Mouse (Mus musculus): ENCODE data around the gene Syne2. TPM values are rescaled to one million over a fixed set of nuclear protein-coding genes. Genes with fewer than 3 reads are reported as not detected.

Gene Syne2
- total RNA-seq, 2 experiments from 2014 or later, result 22.2 to 28.2 TPM

GRCm38 (mm10) chr12:75866419-75867373, 48.8 kb downstream of the Syne2 start:
- no peak for DNase-seq

- DNase-seq, result no peak
Measured at GRCm38 (mm10) chr12:75873546-75874235, 55.8 kb downstream of the Syne2 start.

- no peak for DNase-seq
Measured at GRCm38 (mm10) chr12:75874287-75874994, 56.5 kb downstream of the Syne2 start.

- no peak for DNase-seq
Measured at GRCm38 (mm10) chr12:75879636-75880317, 61.8 kb downstream of the Syne2 start.

GRCm38 (mm10) chr12:75881554-75881953, 63.6 kb downstream of the Syne2 start:
- DNase-seq, result no peak

- no peak for DNase-seq
Measured at GRCm38 (mm10) chr12:75886161-75886560, 68.2 kb downstream of the Syne2 start.

- DNase-seq, result no peak
Measured at GRCm38 (mm10) chr12:75886946-75887345, 69.0 kb downstream of the Syne2 start.

GRCm38 (mm10) chr12:75888721-75889120, 70.8 kb downstream of the Syne2 start:
- DNase-seq, result no peak

- DNase-seq, result no peak
Measured at GRCm38 (mm10) chr12:75891206-75891605, 73.3 kb downstream of the Syne2 start.

GRCm38 (mm10) chr12:75893392-75893791, 75.5 kb downstream of the Syne2 start:
- no peak for DNase-seq

- no peak for DNase-seq
Measured at GRCm38 (mm10) chr12:75894316-75894997, 76.5 kb downstream of the Syne2 start.

- DNase-seq, result no peak
Measured at GRCm38 (mm10) chr12:75894998-75895331, 77.0 kb downstream of the Syne2 start.

GRCm38 (mm10) chr12:75897793-75898192, 79.9 kb downstream of the Syne2 start:
- DNase-seq, result no peak

GRCm38 (mm10) chr12:75901721-75902120, 83.8 kb downstream of the Syne2 start:
- no peak for DNase-seq

GRCm38 (mm10) chr12:75904068-75904467, 86.1 kb downstream of the Syne2 start:
- no peak for DNase-seq

GRCm38 (mm10) chr12:75905304-75905703, 87.4 kb downstream of the Syne2 start:
- DNase-seq, result no peak

- no peak for DNase-seq
Measured at GRCm38 (mm10) chr12:75908466-75908865, 90.5 kb downstream of the Syne2 start.

GRCm38 (mm10) chr12:75915694-75916093, 97.8 kb downstream of the Syne2 start:
- no peak for DNase-seq

GRCm38 (mm10) chr12:75918415-75918814, 100.5 kb downstream of the Syne2 start:
- DNase-seq, result no peak

- DNase-seq, result peak; percentile 22
Measured at GRCm38 (mm10) chr12:75918914-75919313, 101.0 kb downstream of the Syne2 start.

GRCm38 (mm10) chr12:75922900-75923299, 105.0 kb downstream of the Syne2 start:
- no peak for DNase-seq

GRCm38 (mm10) chr12:75924852-75925251, 106.9 kb downstream of the Syne2 start:
- no peak for DNase-seq
